Mouse (Mus musculus) embryonic facial prominence, embryonic 13.5 days (tissue): ENCODE results near the gene Mlst8. TPM values are rescaled to one million over a fixed set of nuclear protein-coding genes. Genes with fewer than 3 reads are reported as not detected.
"Not testable (repeated sequence)": the region's sequence is repeated elsewhere in the genome, so short reads cannot be mapped to it uniquely, and the experiment has no call there.

ENCODE experiments used
- ATAC-seq: fragments of 200-750 bp; cut with Nextera tagmentation; 2 replicates; pipeline ENCODE4 v1.8.0; 2017; ENCODE audit warnings: low read depth; ENCODE audit not compliant: insufficient number of reproducible peaks, insufficient read depth, low FRiP score, low TSS enrichment
- H3K27ac ChIP-seq: fragments of 300-500 bp; sonication (generic); 2 replicates; pipeline ENCODE4 v1.5.1; 2015; ENCODE audit warnings: moderate library complexity, mild to moderate bottlenecking, inconsistent platforms
- H3K27me3 ChIP-seq: fragments of 300-500 bp; sonication (generic); 2 replicates; pipeline ENCODE4 v1.6.1; 2015; ENCODE audit warnings: mild to moderate bottlenecking, inconsistent platforms
- H3K36me3 ChIP-seq: fragments of 300-500 bp; sonication (generic); 2 replicates; pipeline ENCODE4 v1.6.1; 2015; ENCODE audit warnings: mild to moderate bottlenecking, inconsistent platforms
- H3K4me1 ChIP-seq: fragments of 300-500 bp; sonication (generic); 2 replicates; pipeline ENCODE4 v1.6.1; 2015; ENCODE audit warnings: inconsistent platforms
- H3K4me2 ChIP-seq: fragments of 300-500 bp; sonication (generic); 2 replicates; pipeline ENCODE4 v1.6.1; 2015; ENCODE audit warnings: moderate library complexity, mild to moderate bottlenecking, inconsistent platforms
- H3K4me3 ChIP-seq: fragments of 300-500 bp; sonication (generic); 2 replicates; pipeline ENCODE4 v1.5.1; 2015; ENCODE audit warnings: mild to moderate bottlenecking, inconsistent platforms
- H3K9ac ChIP-seq: fragments of 300-500 bp; sonication (generic); 2 replicates; pipeline ENCODE4 v1.6.1; 2015; ENCODE audit warnings: mild to moderate bottlenecking, inconsistent platforms
- H3K9me3 ChIP-seq: fragments of 300-500 bp; sonication (generic); 2 replicates; pipeline ENCODE4 v1.6.1; 2016; ENCODE audit warnings: inconsistent platforms
- WGBS: fragments of 180-500 bp; shearing (Covaris S2); methylation state at CpG from one replicate; pipeline ENCODE4 v1.1.7; 2015; ENCODE audit warnings: mixed read lengths; 5-methylcytosine and 5-hydroxymethylcytosine counted together
- polyA plus RNA-seq: library from polyadenylated mRNA; unstranded; fragments of >200 nt; fragmentation: Nextera tagmentation; extraction: Ambion mirVana; gene quantifications from 2 replicates; pipeline ENCODE4 v1.2.1, GENCODE M21; 2015

Gene Mlst8
- polyA plus RNA-seq, 1 experiment from 2014 or later, result 33.2 TPM

- Histone ChIP-seq H3K4me1 (no peaks in the 10 kb centered on the region), H3K27me3 (no peaks in the 10 kb centered on the region), H3K9ac (no peak overlapping the region), H3K27ac (no peak overlapping the region), H3K4me3 (no peak overlapping the region), H3K4me2 (no peak overlapping the region), H3K9me3 (no peaks in the 10 kb centered on the region), H3K36me3 (peaks cover 93% of the 10 kb centered on the region)
- ATAC-seq, result no peak
- WGBS, result 92% methylated on average over 8 of the region's 8 CpGs
These were observed 38.5 kb downstream of the Mlst8 start for GRCm38 (mm10) chr17:24440377-24440776.

GRCm38 (mm10) chr17:24437016-24437415 is 41.9 kb downstream of the Mlst8 start:
- WGBS, result 82% methylated on average over 5 of the region's 5 CpGs
- no peak overlapping the region for H3K9ac ChIP-seq
- no peak for ATAC-seq
- no peak overlapping the region for H3K27ac ChIP-seq
- H3K9me3 ChIP-seq, result no peaks in the 10 kb centered on the region
- H3K27me3 ChIP-seq, result no peaks in the 10 kb centered on the region
- no peaks in the 10 kb centered on the region for H3K4me1 ChIP-seq
- H3K4me2 ChIP-seq, result no peak overlapping the region
- H3K4me3 ChIP-seq, result no peak overlapping the region
- peaks cover 85% of the 10 kb centered on the region for H3K36me3 ChIP-seq

- Histone ChIP-seq H3K4me1 (peaks cover 11% of the 10 kb centered on the region), H3K4me3 (no peak overlapping the region), H3K9me3 (no peaks in the 10 kb centered on the region), H3K9ac (no peak overlapping the region), H3K27me3 (no peaks in the 10 kb centered on the region), H3K36me3 (peaks cover 27% of the 10 kb centered on the region), H3K27ac (no peak overlapping the region), H3K4me2 (no peak overlapping the region)
- 89% methylated on average over 14 of the region's 14 CpGs for WGBS
- no peak for ATAC-seq
These were observed 49.5 kb downstream of the Mlst8 start for GRCm38 (mm10) chr17:24429201-24429983.

- no peaks in the 10 kb centered on the region for H3K9me3 ChIP-seq
- 5% methylated on average over 8 of the region's 8 CpGs for WGBS
These were observed 51.7 kb downstream of the Mlst8 start for GRCm38 (mm10) chr17:24427170-24427557.

GRCm38 (mm10) chr17:24426471-24427169 is 52.3 kb downstream of the Mlst8 start, which contains the start of gene Eci1:
TSS of gene Eci1 (plus strand) at chr17:24426641.
- peak; percentile 88 for ATAC-seq
- Histone ChIP-seq H3K9ac (peak within 1 kb of the TSS; percentile 89), H3K9me3 (no peaks in the 10 kb centered on the region), H3K4me3 (peak within 1 kb of the TSS; percentile 72), H3K4me2 (peak within 1 kb of the TSS; percentile 73), H3K27ac (peak within 1 kb of the TSS; percentile 97), H3K4me1 (peaks cover 11% of the 10 kb centered on the region), H3K27me3 (no peaks in the 10 kb centered on the region), H3K36me3 (peaks cover 40% of the 10 kb centered on the region)
- under 1% methylated on average over 48 of the region's 48 CpGs for WGBS

More at GRCm38 (mm10) chr17:24427170-24427557, 51.7 kb downstream of the Mlst8 start:
- no peaks in the 10 kb centered on the region for H3K27me3 ChIP-seq
- peak overlapping the region; percentile 73 for H3K4me2 ChIP-seq
- peaks cover 11% of the 10 kb centered on the region for H3K4me1 ChIP-seq
- peak overlapping the region; percentile 97 for H3K27ac ChIP-seq
- peak overlapping the region; percentile 89 for H3K9ac ChIP-seq
- ATAC-seq, result no peak
- peaks cover 34% of the 10 kb centered on the region for H3K36me3 ChIP-seq
- H3K4me3 ChIP-seq, result peak overlapping the region; percentile 72

- Histone ChIP-seq H3K4me1 (peaks cover 11% of the 10 kb centered on the region), H3K36me3 (peaks cover 47% of the 10 kb centered on the region), H3K27me3 (no peaks in the 10 kb centered on the region), H3K27ac (peak overlapping the region; percentile 97; the same call in 1 of the 2 replicates), H3K4me3 (peak overlapping the region; percentile 72), H3K9ac (peak overlapping the region; percentile 89; the same call in 1 of the 2 replicates), H3K4me2 (peak overlapping the region; percentile 73), H3K9me3 (no peaks in the 10 kb centered on the region)
- 84% methylated on average over 7 of the region's 7 CpGs for WGBS
- ATAC-seq, result no peak
These were observed 53.0 kb downstream of the Mlst8 start for GRCm38 (mm10) chr17:24425905-24426304.

- H3K4me2 ChIP-seq, H3K27ac ChIP-seq, ATAC-seq, H3K27me3 ChIP-seq, H3K9ac ChIP-seq, H3K4me3 ChIP-seq, H3K9me3 ChIP-seq: not testable (repeated sequence)
- Histone ChIP-seq H3K36me3 (peaks cover 52% of the 10 kb centered on the region), H3K4me1 (peaks cover 11% of the 10 kb centered on the region)
- 91% methylated on average over 6 of the region's 8 CpGs for WGBS
These were observed 53.6 kb downstream of the Mlst8 start for GRCm38 (mm10) chr17:24425326-24425725.

GRCm38 (mm10) chr17:24424489-24424888 is 54.4 kb downstream of the Mlst8 start:
- no peaks in the 10 kb centered on the region for H3K9me3 ChIP-seq
- peaks cover 11% of the 10 kb centered on the region for H3K4me1 ChIP-seq
- H3K27me3 ChIP-seq, result no peaks in the 10 kb centered on the region
- no peak overlapping the region for H3K9ac ChIP-seq
- no peak overlapping the region for H3K4me2 ChIP-seq
- 91% methylated on average over 5 of the region's 5 CpGs for WGBS
- peaks cover 61% of the 10 kb centered on the region for H3K36me3 ChIP-seq
- no peak for ATAC-seq
- H3K27ac ChIP-seq, result no peak overlapping the region
- H3K4me3 ChIP-seq, result no peak overlapping the region

Other genes starting within 250 kb of the Mlst8 start
- gene Ccnf, start 227.6 kb downstream of the Mlst8 start, polyA plus RNA-seq, result 61.9 and 63.1 TPM in 2 replicates
- gene Abca17, start 128.0 kb downstream of the Mlst8 start, polyA plus RNA-seq, result not detected in 2 replicates
- 5.3 and 6.5 TPM in 2 replicates for gene Abca3, start 127.1 kb downstream of the Mlst8 start, polyA plus RNA-seq
- gene Rnps1, start 64.5 kb downstream of the Mlst8 start, polyA plus RNA-seq, result 296 and 317 TPM in 2 replicates
- gene Eci1, start 52.4 kb downstream of the Mlst8 start, polyA plus RNA-seq, result 70.6 and 78.0 TPM in 2 replicates
- gene Dnase1l2, start 36.0 kb downstream of the Mlst8 start, polyA plus RNA-seq, result 3.5 and 5.5 TPM in 2 replicates
- 44.4 and 46.4 TPM in 2 replicates for gene E4f1, start 8.8 kb downstream of the Mlst8 start, polyA plus RNA-seq
- gene Pgp, start 8.7 kb downstream of the Mlst8 start, polyA plus RNA-seq, result 47.4 and 48.7 TPM in 2 replicates
- gene Bricd5, start 5.2 kb downstream of the Mlst8 start, polyA plus RNA-seq, result not detected in 2 replicates
- 3.5 and 5.4 TPM in 2 replicates for gene Caskin1, start 9.5 kb upstream of the Mlst8 start, polyA plus RNA-seq
- gene Traf7, start 48.9 kb upstream of the Mlst8 start, polyA plus RNA-seq, result 96.1 and 97.1 TPM in 2 replicates
- gene Rab26, start 55.1 kb upstream of the Mlst8 start, polyA plus RNA-seq, result 2.8 and 3.3 TPM in 2 replicates
- gene Pkd1, start 70.8 kb upstream of the Mlst8 start, polyA plus RNA-seq, result 24.1 and 30.6 TPM in 2 replicates
- 60.9 and 69.9 TPM in 2 replicates for gene Tsc2, start 153.6 kb upstream of the Mlst8 start, polyA plus RNA-seq
- 24.2 TPM in 2 replicates for gene Nthl1, start 153.6 kb upstream of the Mlst8 start, polyA plus RNA-seq
- gene Slc9a3r2, start 171.2 kb upstream of the Mlst8 start, polyA plus RNA-seq, result 50.2 and 50.4 TPM in 2 replicates
- 0.74 and 1.2 TPM in 2 replicates for gene Npw, start 179.4 kb upstream of the Mlst8 start, polyA plus RNA-seq
- 21.4 and 22.1 TPM in 2 replicates for gene Zfp598, start 190.6 kb upstream of the Mlst8 start, polyA plus RNA-seq
- 4.6 and 4.9 TPM in 2 replicates for gene Syngr3, start 210.9 kb upstream of the Mlst8 start, polyA plus RNA-seq
- gene Gfer, start 217.1 kb upstream of the Mlst8 start, polyA plus RNA-seq, result 43.8 and 49.0 TPM in 2 replicates
- gene Noxo1, start 217.2 kb upstream of the Mlst8 start, polyA plus RNA-seq, result 2.6 and 3.5 TPM in 2 replicates
- gene Tbl3, start 228.6 kb upstream of the Mlst8 start, polyA plus RNA-seq, result 74.2 and 81.6 TPM in 2 replicates
- 0.20 and 0.23 TPM in 2 replicates for gene Rnf151, start 239.0 kb upstream of the Mlst8 start, polyA plus RNA-seq
- gene Rps2, start 239.0 kb upstream of the Mlst8 start, polyA plus RNA-seq, result 1,313 and 1,443 TPM in 2 replicates
- gene Ndufb10, start 245.4 kb upstream of the Mlst8 start, polyA plus RNA-seq, result 217 and 229 TPM in 2 replicates
- not detected in 2 replicates for gene Rpl3l, start 248.7 kb upstream of the Mlst8 start, polyA plus RNA-seq